ENCODE assay signal across 35 mouse cellular contexts in genomic region chr5:21578136-21578535, GRCm38 (mm10). TPM values are rescaled to one million over a fixed set of nuclear protein-coding genes. Genes with fewer than 3 reads are reported as not detected.
"Had no signal": no experiment of that assay in that cellular context is flagged by ENCODE, and none has a peak within 500 bp of the region (broad histone marks: within the 10 kb centered on the region; RNA-seq: fewer than 3 reads in every experiment).

No protein-coding gene starts in this region.

- H3K9ac ChIP-seq: limb, embryonic 12.5 days; limb, embryonic 13.5 days; limb, embryonic 15.5 days; liver, embryonic 12.5 days; liver, embryonic 13.5 days; liver, embryonic 14.5 days; liver, embryonic 15.5 days; liver, postnatal 0 days; lung, embryonic 14.5 days; lung, embryonic 15.5 days; midbrain, embryonic 12.5 days; midbrain, embryonic 15.5 days; neural tube, embryonic 12.5 days had no signal

- ATAC-seq: liver, embryonic 12.5 days; liver, postnatal 0 days; lung, postnatal 0 days; midbrain, embryonic 15.5 days; midbrain, embryonic 16.5 days had no signal

- H3K4me3 ChIP-seq: left cerebral cortex, adult 2 months; limb, embryonic 10.5 days; limb, embryonic 12.5 days; limb, embryonic 13.5 days; limb, embryonic 15.5 days; liver, embryonic 12.5 days; liver, embryonic 13.5 days; liver, embryonic 15.5 days; lung, embryonic 15.5 days; megakaryocyte, embryonic 14.5 days; midbrain, embryonic 10.5 days; midbrain, embryonic 12.5 days; midbrain, embryonic 15.5 days; myocyte; neural tube, embryonic 12.5 days had no signal

- H3K9me3 ChIP-seq: limb, embryonic 10.5 days; limb, embryonic 12.5 days; limb, embryonic 13.5 days; limb, embryonic 15.5 days; liver, embryonic 12.5 days; liver, embryonic 13.5 days; liver, embryonic 15.5 days; lung, embryonic 15.5 days; megakaryocyte, embryonic 14.5 days; midbrain, embryonic 10.5 days; midbrain, embryonic 12.5 days; midbrain, embryonic 15.5 days; neural tube, embryonic 12.5 days had no signal

- H3K27me3 ChIP-seq: limb, embryonic 12.5 days; limb, embryonic 13.5 days; limb, embryonic 15.5 days; liver, embryonic 12.5 days; liver, embryonic 13.5 days; liver, embryonic 15.5 days; lung, embryonic 15.5 days; midbrain, embryonic 12.5 days; midbrain, embryonic 15.5 days; neural tube, embryonic 12.5 days had no signal

- H3K4me1 ChIP-seq: lung, embryonic 15.5 days; megakaryocyte, embryonic 14.5 days; midbrain, embryonic 10.5 days; midbrain, embryonic 12.5 days; midbrain, embryonic 15.5 days; neural tube, embryonic 12.5 days had no signal

- H3K36me3 ChIP-seq: liver, embryonic 12.5 days; liver, embryonic 13.5 days; liver, embryonic 15.5 days; lung, embryonic 15.5 days; midbrain, embryonic 10.5 days; midbrain, embryonic 12.5 days; midbrain, embryonic 15.5 days; neural tube, embryonic 12.5 days had no signal

- H3K4me2 ChIP-seq: limb, embryonic 12.5 days; limb, embryonic 13.5 days; limb, embryonic 15.5 days; liver, embryonic 11.5 days; liver, embryonic 12.5 days; liver, embryonic 13.5 days; liver, embryonic 15.5 days; lung, embryonic 14.5 days; lung, embryonic 15.5 days; midbrain, embryonic 12.5 days; midbrain, embryonic 15.5 days; neural tube, embryonic 12.5 days had no signal

- DNase-seq: left cerebral cortex, postnatal 4 days; liver; liver, embryonic 13.5 days; liver, postnatal 0 days; lung, adult 18-20 months; lung, adult 2 months; lung, embryonic 14.5 days; lung, postnatal 10 days; lung, postnatal 14 days; lung, postnatal 36 days; lung, postnatal 4 days; midbrain, embryonic 14.5 days had no signal

- H3K27ac ChIP-seq: left cerebral cortex, adult 2 months; limb, embryonic 10.5 days; limb, embryonic 12.5 days; limb, embryonic 13.5 days; limb, embryonic 15.5 days; liver, embryonic 12.5 days; liver, embryonic 13.5 days; liver, embryonic 14.5 days; liver, embryonic 15.5 days; lung, embryonic 15.5 days; macrophage; midbrain, embryonic 10.5 days; midbrain, embryonic 12.5 days; midbrain, embryonic 15.5 days; neural tube, embryonic 12.5 days had no signal

RNA-seq across cellular contexts. Expression of gene Lrrc17, which starts 34.8 kb away (rescaled TPM):
- total RNA-seq: megakaryocyte progenitor cell, adult 5-6 weeks; megakaryocyte, adult 5-6 weeks; megakaryocyte-erythroid progenitor cell, adult 5-6 weeks; monocyte, adult 5-6 weeks had no signal
- polyA plus RNA-seq: macrophage had no signal
